Mouse (Mus musculus) ES-E14 (cell line): ENCODE measurements around the gene Clec2d. TPM values are rescaled to one million over a fixed set of nuclear protein-coding genes. Genes with fewer than 3 reads are reported as not detected.

Experiments
- DNase-seq: peaks from one replicate; pipeline ENCODE4 v3.0.0-alpha.2; 2013; ENCODE audit warnings: low read depth, low spot score
- H3K27ac ChIP-seq: 2 replicates; pipeline ENCODE4 v1.5.1; 2012; ENCODE audit warnings: low read depth, mild to moderate bottlenecking, low read length, moderate library complexity, mixed read lengths; ENCODE audit not compliant: poor library complexity, insufficient read depth, severe bottlenecking
- H3K36me3 ChIP-seq: 2 replicates; pipeline ENCODE4 v1.6.1; 2012; ENCODE audit warnings: mild to moderate bottlenecking, low read length, moderate library complexity, mixed read lengths; ENCODE audit not compliant: control insufficient read depth, poor library complexity, insufficient read depth, severe bottlenecking
- H3K4me1 ChIP-seq, 2 experiments: fragments of 150-350 bp in 1 of 2; sonication (generic) in 1 of 2; 2 replicates each; pipeline ENCODE4 v1.6.1; 2012; ENCODE audit warnings: low read length in 2 of 2, mild to moderate bottlenecking in 1 of 2, mixed read lengths in 1 of 2; ENCODE audit not compliant: control insufficient read depth in 2 of 2, insufficient read depth in 2 of 2, poor library complexity in 1 of 2
- H3K4me3 ChIP-seq, 2 experiments: fragments of 150-350 bp in 1 of 2; sonication (generic) in 1 of 2; 2 replicates each; pipeline ENCODE4 v1.5.1; 2012; ENCODE audit warnings: low read length in 2 of 2, low read depth in 1 of 2, mild to moderate bottlenecking in 1 of 2, mixed read lengths in 1 of 2; ENCODE audit not compliant: insufficient read depth in 1 of 2, poor library complexity in 1 of 2, severe bottlenecking in 1 of 2
- H3K9ac ChIP-seq: 2 replicates; pipeline ENCODE4 v1.6.1; 2012; ENCODE audit warnings: low read depth, mild to moderate bottlenecking, low read length, mixed read lengths; ENCODE audit not compliant: poor library complexity, insufficient read depth, severe bottlenecking
- H3K9me3 ChIP-seq: fragments of 150-350 bp; sonication (generic); 2 replicates; pipeline ENCODE4 v1.6.1; 2012; ENCODE audit warnings: low read depth, mild to moderate bottlenecking, low read length; ENCODE audit not compliant: control insufficient read depth, insufficient read depth
- CHD2 ChIP-seq: IDR thresholded peaks from 2 replicates; pipeline ENCODE4 v1.6.1; 2014; ENCODE audit warnings: mild to moderate bottlenecking, low read depth, low read length, inconsistent platforms
- HCFC1 ChIP-seq: IDR thresholded peaks from 2 replicates; pipeline ENCODE4 v1.6.1; 2012; ENCODE audit warnings: low read length, inconsistent platforms, borderline replicate concordance; ENCODE audit not compliant: insufficient read depth
- MAFK ChIP-seq: IDR thresholded peaks from 2 replicates; pipeline ENCODE4 v1.6.1; 2014; ENCODE audit warnings: mild to moderate bottlenecking, low read depth, low read length, inconsistent platforms; ENCODE audit not compliant: insufficient read depth
- ZC3H11A ChIP-seq: IDR thresholded peaks from 2 replicates; pipeline ENCODE4 v1.6.1; 2012; ENCODE audit warnings: low read depth, mild to moderate bottlenecking, inconsistent platforms, low read length, borderline replicate concordance
- ZNF384 ChIP-seq: IDR thresholded peaks from 2 replicates; pipeline ENCODE4 v1.6.1; 2012; ENCODE audit warnings: low read depth, low read length, inconsistent platforms
- in situ Hi-C, 2 experiments: fragments of 600-800 bp; cut with MboI; formaldehyde crosslinking; loops; one replicate each; pipeline ENCODE4 v1.15.1; 2025; ENCODE audit warnings: low sequenced_read_pairs in 2 of 2, inconsistent platforms in 1 of 2; ENCODE audit not compliant: unreplicated experiment in 2 of 2
- total RNA-seq: library from RNA; depleted of rRNA; stranded (reverse); fragments of 300-350 nt; gene quantifications from 2 replicates; pipeline ENCODE4 v1.2.3, GENCODE M21; 2012

The Clec2d gene
- total RNA-seq, 1 experiment: 0.40 TPM

- DNase-seq: no peak
- no peaks in the 10 kb centered on the region for H3K4me1 ChIP-seq
- TF ChIP-seq ZC3H11A (no peak), CHD2 (no peak), ZNF384 (no peak), HCFC1 (no peak), MAFK (no peak)
- no peaks in the 10 kb centered on the region for H3K36me3 ChIP-seq
- 0 out of 2 replicates have a peak, but pooled peaks cover 2% of the 10 kb centered on the region for H3K9me3 ChIP-seq
- H3K4me3 ChIP-seq: no peak overlapping the region
- in situ Hi-C loops: no loop called here
- H3K27ac ChIP-seq: no peak overlapping the region
- H3K9ac ChIP-seq: no peak overlapping the region
Measured at GRCm38 (mm10) chr6:129202306-129202705, 21.9 kb downstream of the Clec2d start.

- in situ Hi-C loops: no loop called here
- TF ChIP-seq ZC3H11A (no peak), ZNF384 (no peak), HCFC1 (no peak), MAFK (no peak), CHD2 (no peak)
- H3K9me3 ChIP-seq: 0 out of 2 replicates have a peak, but pooled peaks cover 2% of the 10 kb centered on the region
- H3K4me3 ChIP-seq: no peak overlapping the region
- DNase-seq: no peak
- no peaks in the 10 kb centered on the region for H3K4me1 ChIP-seq
- H3K27ac ChIP-seq: no peak overlapping the region
- H3K36me3 ChIP-seq: no peaks in the 10 kb centered on the region
- no peak overlapping the region for H3K9ac ChIP-seq
Measured at GRCm38 (mm10) chr6:129204342-129204741, 23.9 kb downstream of the Clec2d start.

- no peak for DNase-seq
- in situ Hi-C loops: no loop called here
- Histone ChIP-seq H3K36me3 (no peaks in the 10 kb centered on the region), H3K4me3 (no peak overlapping the region), H3K4me1 (no peaks in the 10 kb centered on the region), H3K9ac (no peak overlapping the region), H3K27ac (no peak overlapping the region), H3K9me3 (0 out of 2 replicates have a peak, but pooled peaks cover 2% of the 10 kb centered on the region)
- TF ChIP-seq CHD2 (no peak), HCFC1 (no peak), ZC3H11A (no peak), MAFK (no peak), ZNF384 (no peak)
Measured at GRCm38 (mm10) chr6:129204838-129205237, 24.4 kb downstream of the Clec2d start.

- no peak for DNase-seq
- H3K36me3 ChIP-seq: no peaks in the 10 kb centered on the region
- in situ Hi-C loops: no loop called here
- no peaks in the 10 kb centered on the region for H3K9me3 ChIP-seq
- H3K4me3 ChIP-seq: no peak overlapping the region
- no peaks in the 10 kb centered on the region for H3K4me1 ChIP-seq
- TF ChIP-seq ZNF384 (no peak), HCFC1 (no peak), CHD2 (no peak), ZC3H11A (no peak), MAFK (no peak)
- no peak overlapping the region for H3K9ac ChIP-seq
- H3K27ac ChIP-seq: no peak overlapping the region
Measured at GRCm38 (mm10) chr6:129208891-129209519, 28.6 kb downstream of the Clec2d start.
